Mouse (Mus musculus) liver, postnatal 0 days (tissue): ENCODE results near the gene Uhrf1bp1. TPM values are rescaled to one million over a fixed set of nuclear protein-coding genes. Genes with fewer than 3 reads are reported as not detected.
A peak's percentile ranks its signal among the peaks of the same experiment; 100 is the strongest.

ENCODE experiments used
- ATAC-seq: fragments of 200-750 bp; cut with Nextera tagmentation; 2 replicates; pipeline ENCODE4 v1.8.0; 2017; ENCODE audit warnings: mild to moderate bottlenecking, moderate library complexity
- DNase-seq: peaks from one replicate; pipeline ENCODE4 v3.0.0-alpha.2; 2016
- H3K27ac ChIP-seq: fragments of 300-500 bp; sonication (generic); 2 replicates; pipeline ENCODE4 v1.5.1; 2014; ENCODE audit warnings: antibody characterized with exemption, moderate library complexity, mild to moderate bottlenecking, low read depth
- H3K27me3 ChIP-seq: fragments of 300-500 bp; sonication (generic); 2 replicates; pipeline ENCODE4 v1.6.1; 2014; ENCODE audit warnings: low read length, control low read depth, mixed read lengths; ENCODE audit not compliant: insufficient read depth
- H3K36me3 ChIP-seq: fragments of 300-500 bp; sonication (generic); replicated peaks from 2 replicates; pipeline ENCODE4 v1.6.1; 2014; ENCODE audit warnings: mild to moderate bottlenecking, control low read depth, low read length, moderate library complexity, mixed read lengths; ENCODE audit not compliant: insufficient read depth
- H3K4me1 ChIP-seq: fragments of 300-500 bp; sonication (generic); 2 replicates; pipeline ENCODE4 v1.6.1; 2014; ENCODE audit warnings: antibody characterized with exemption, mild to moderate bottlenecking, control low read depth; ENCODE audit not compliant: insufficient read depth
- H3K4me2 ChIP-seq: fragments of 300-500 bp; sonication (generic); 2 replicates; pipeline ENCODE4 v1.6.1; 2014; ENCODE audit warnings: low read depth, mild to moderate bottlenecking, low read length, moderate library complexity, mixed read lengths
- H3K4me3 ChIP-seq: fragments of 300-500 bp; sonication (generic); 2 replicates; pipeline ENCODE4 v1.5.1; 2014; ENCODE audit warnings: low read depth, low read length
- H3K9ac ChIP-seq: fragments of 300-500 bp; sonication (generic); replicated peaks from 2 replicates; pipeline ENCODE4 v1.6.1; 2014; ENCODE audit warnings: mild to moderate bottlenecking, moderate library complexity
- H3K9me3 ChIP-seq: fragments of 300-500 bp; sonication (generic); 2 replicates; pipeline ENCODE4 v1.6.1; 2016; ENCODE audit warnings: mild to moderate bottlenecking, control low read depth, low read length, mixed read lengths
- CTCF ChIP-seq: sonication (generic); IDR thresholded peaks from 2 replicates; pipeline ENCODE4 v1.5.1; 2016; ENCODE audit warnings: antibody characterized with exemption, low read depth
- EP300 ChIP-seq: IDR thresholded peaks from 2 replicates; pipeline ENCODE4 v1.6.1; 2016; ENCODE audit warnings: antibody characterized with exemption, low read depth, mild to moderate bottlenecking
- whole genome bisulfite sequencing: fragments of 180-500 bp; shearing (Covaris S2); extraction: QIAGEN DNeasy Blood & Tissue Kit; methylation state at CpG from one replicate; pipeline ENCODE4 v1.1.7; 2014; ENCODE audit not compliant: insufficient replicate concordance; 5-methylcytosine and 5-hydroxymethylcytosine counted together
- polyA plus RNA-seq: library from polyadenylated mRNA; unstranded; fragments of >200 nt; fragmentation: Nextera tagmentation; extraction: Ambion mirVana; gene quantifications from 2 replicates; pipeline ENCODE4 v1.2.1, GENCODE M21; 2015

Uhrf1bp1 gene
- polyA plus RNA-seq, 1 experiment from 2014 or later, result 2.2 TPM

GRCm38 (mm10) chr17:27881518-27881917, 25.3 kb downstream of the Uhrf1bp1 start:
- 71% methylated on average over 11 of the region's 11 CpGs for WGBS
- ATAC-seq (0 out of 2 replicates have a peak, but pooled peaks have one; percentile 21), DNase-seq (no peak)
- Histone ChIP-seq H3K27ac (no peak overlapping the region), H3K4me3 (no peak overlapping the region), H3K9ac (no peak overlapping the region), H3K27me3 (no peaks in the 10 kb centered on the region), H3K36me3 (peaks cover 33% of the 10 kb centered on the region), H3K9me3 (no peaks in the 10 kb centered on the region), H3K4me2 (no peak overlapping the region), H3K4me1 (0 out of 2 replicates have a peak, but pooled peaks cover 2% of the 10 kb centered on the region)
- TF ChIP-seq EP300 (no peak), CTCF (peak; percentile 58)

DNA sequence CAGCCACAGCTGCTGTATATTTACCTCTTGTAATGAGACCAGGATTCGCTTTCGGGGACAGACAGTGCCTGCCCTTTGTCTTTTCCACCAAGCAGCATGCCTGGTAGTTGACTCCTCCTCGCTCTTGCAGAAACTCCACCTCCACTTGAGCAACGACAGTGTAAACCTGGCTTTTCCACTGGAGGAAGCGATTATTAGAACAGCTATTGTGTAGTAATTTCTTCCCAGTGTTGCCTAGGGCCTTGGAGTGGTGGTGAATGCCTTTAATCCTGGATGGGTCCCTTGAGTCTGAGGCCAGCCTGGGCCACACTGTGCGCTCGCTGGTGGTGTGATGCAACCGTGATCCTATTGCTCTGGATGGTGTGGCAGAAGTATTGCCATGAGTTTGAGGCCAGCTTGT, 26.9 kb downstream of the Uhrf1bp1 start:
- DNase-seq, result no peak
- Histone ChIP-seq H3K27ac (no peak overlapping the region), H3K27me3 (no peaks in the 10 kb centered on the region), H3K36me3 (peaks cover 46% of the 10 kb centered on the region), H3K4me3 (no peak overlapping the region), H3K9me3 (no peaks in the 10 kb centered on the region), H3K9ac (no peak overlapping the region), H3K4me2 (no peak overlapping the region), H3K4me1 (0 out of 2 replicates have a peak, but pooled peaks cover 2% of the 10 kb centered on the region)
- WGBS, result 84% methylated on average over 8 of the region's 8 CpGs
- no peak for TF ChIP-seq EP300
- TF ChIP-seq CTCF, result no peak
- ATAC-seq, result peak; percentile 50; the same call in 1 of the 2 replicates

- Histone ChIP-seq H3K9ac (no peak overlapping the region), H3K27ac (no peak overlapping the region), H3K36me3 (peaks cover 48% of the 10 kb centered on the region), H3K4me2 (no peak overlapping the region), H3K27me3 (no peaks in the 10 kb centered on the region), H3K4me1 (0 out of 2 replicates have a peak, but pooled peaks cover 2% of the 10 kb centered on the region), H3K4me3 (no peak overlapping the region), H3K9me3 (no peaks in the 10 kb centered on the region)
- TF ChIP-seq CTCF (no peak), EP300 (no peak)
- ATAC-seq (no peak), DNase-seq (no peak)
- 87% methylated on average over 6 of the region's 6 CpGs for WGBS
These were observed 27.8 kb downstream of the Uhrf1bp1 start for GRCm38 (mm10) chr17:27883994-27884393.

- WGBS, result 87% methylated on average over 19 of the region's 19 CpGs
- H3K4me1 ChIP-seq, result 0 out of 2 replicates have a peak, but pooled peaks cover 2% of the 10 kb centered on the region
- no peak for ATAC-seq
- no peaks in the 10 kb centered on the region for H3K9me3 ChIP-seq
- no peak overlapping the region for H3K27ac ChIP-seq
- H3K27me3 ChIP-seq, result no peaks in the 10 kb centered on the region
- DNase-seq, result no peak
- TF ChIP-seq EP300 (no peak), CTCF (peak; percentile 30)
- H3K4me2 ChIP-seq, result no peak overlapping the region
- H3K4me3 ChIP-seq, result no peak overlapping the region
- no peak overlapping the region for H3K9ac ChIP-seq
- peaks cover 59% of the 10 kb centered on the region for H3K36me3 ChIP-seq
These were observed 30.4 kb downstream of the Uhrf1bp1 start for GRCm38 (mm10) chr17:27886499-27887210.

DNA sequence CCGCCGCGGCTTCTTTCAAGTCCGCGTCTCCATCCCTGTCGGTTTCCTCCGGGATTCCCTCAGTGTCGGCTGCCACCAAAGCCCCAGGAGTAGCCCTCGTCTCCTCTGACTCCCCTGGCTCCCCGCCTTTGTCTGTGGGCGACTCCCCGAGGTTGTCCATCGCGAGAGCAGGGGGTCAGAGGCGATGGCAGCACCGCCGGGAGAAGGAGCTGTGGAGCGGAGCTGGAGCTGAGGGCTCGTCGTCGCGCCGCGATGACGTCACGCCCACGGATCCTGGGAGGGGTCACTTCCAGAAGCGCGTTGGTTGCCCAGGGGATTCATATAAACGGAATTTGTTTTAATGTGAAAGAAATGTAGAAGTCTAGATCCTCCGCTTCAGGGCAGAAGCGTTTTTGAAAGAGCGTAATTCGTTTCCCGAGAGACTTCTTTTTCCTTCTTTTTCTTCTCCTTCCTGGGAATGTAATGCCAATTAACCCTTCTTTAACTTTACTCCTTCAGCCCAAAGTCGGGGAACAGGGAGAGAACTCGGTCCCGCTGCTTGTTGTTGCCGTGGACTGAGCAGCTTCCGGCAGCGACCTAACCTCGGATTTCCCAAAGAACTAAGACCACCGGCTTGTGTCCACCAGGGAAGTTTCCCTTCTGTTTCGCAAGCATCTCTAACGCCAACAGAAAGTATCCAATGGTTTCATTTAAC, 51.4 kb downstream of the Uhrf1bp1 start:
- peaks cover 19% of the 10 kb centered on the region for H3K4me1 ChIP-seq
- TF ChIP-seq CTCF (peak; percentile 62), EP300 (0 out of 2 replicates have a peak, but pooled peaks have one; percentile 42)
- peak overlapping the region; percentile 94 for H3K4me2 ChIP-seq
- under 1% methylated on average over 45 of the region's 45 CpGs for WGBS
- H3K27me3 ChIP-seq, result no peaks in the 10 kb centered on the region
- peak overlapping the region; percentile 85 for H3K27ac ChIP-seq
- peaks cover 13% of the 10 kb centered on the region for H3K36me3 ChIP-seq
- DNase-seq (peak; percentile 94), ATAC-seq (peak; percentile 74)
- H3K9ac ChIP-seq, result peak overlapping the region; percentile 88
- peak overlapping the region; percentile 88 for H3K4me3 ChIP-seq
- H3K9me3 ChIP-seq, result no peaks in the 10 kb centered on the region

- no peak for TF ChIP-seq EP300
- peak; percentile 61; the same call in 1 of the 2 replicates for TF ChIP-seq CTCF
- H3K9me3 ChIP-seq, result no peaks in the 10 kb centered on the region
- WGBS, result 0% methylated on average over 12 of the region's 12 CpGs
- peaks cover 10% of the 10 kb centered on the region for H3K36me3 ChIP-seq
- H3K4me2 ChIP-seq, result peak overlapping the region; percentile 94
- ATAC-seq, result peak; percentile 48; the same call in 1 of the 2 replicates
- DNase-seq, result peak; percentile 32
- H3K4me1 ChIP-seq, result peaks cover 19% of the 10 kb centered on the region
- H3K27ac ChIP-seq, result peak overlapping the region; percentile 85
- peak overlapping the region; percentile 88 for H3K4me3 ChIP-seq
- H3K9ac ChIP-seq, result peak overlapping the region; percentile 88
- H3K27me3 ChIP-seq, result no peaks in the 10 kb centered on the region
These were observed 52.1 kb downstream of the Uhrf1bp1 start for GRCm38 (mm10) chr17:27908206-27908887.
